Mouse (Mus musculus) heart, embryonic 15.5 days (tissue): Measurements from ENCODE around the gene Snapin. TPM values are rescaled to one million over a fixed set of nuclear protein-coding genes. Genes with fewer than 3 reads are reported as not detected.

Source experiments
- ATAC-seq: fragments of 200-750 bp; cut with Nextera tagmentation; replicated peaks from 2 replicates; pipeline ENCODE4 v1.8.0; 2017; ENCODE audit warnings: low read depth, moderate TSS enrichment; ENCODE audit not compliant: insufficient number of reproducible peaks, insufficient read depth, low FRiP score
- H3K27ac ChIP-seq: fragments of 300-500 bp; sonication (generic); 2 replicates; pipeline ENCODE4 v1.5.1; 2015; ENCODE audit warnings: mild to moderate bottlenecking, inconsistent platforms
- H3K27me3 ChIP-seq: fragments of 300-500 bp; sonication (generic); 2 replicates; pipeline ENCODE4 v1.6.1; 2015; ENCODE audit warnings: inconsistent platforms
- H3K36me3 ChIP-seq: fragments of 300-500 bp; sonication (generic); 2 replicates; pipeline ENCODE4 v1.6.1; 2015; ENCODE audit warnings: mild to moderate bottlenecking, inconsistent platforms
- H3K4me1 ChIP-seq: fragments of 300-500 bp; sonication (generic); replicated peaks from 2 replicates; pipeline ENCODE4 v1.6.1; 2015; ENCODE audit warnings: inconsistent platforms
- H3K4me2 ChIP-seq: fragments of 300-500 bp; sonication (generic); 2 replicates; pipeline ENCODE4 v1.6.1; 2015; ENCODE audit warnings: inconsistent platforms, mild to moderate bottlenecking, moderate library complexity
- H3K4me3 ChIP-seq: fragments of 300-500 bp; sonication (generic); 2 replicates; pipeline ENCODE4 v1.5.1; 2015; ENCODE audit warnings: mild to moderate bottlenecking, inconsistent platforms
- H3K9ac ChIP-seq: fragments of 300-500 bp; sonication (generic); 2 replicates; pipeline ENCODE4 v1.6.1; 2015; ENCODE audit warnings: mild to moderate bottlenecking, inconsistent platforms
- H3K9me3 ChIP-seq: fragments of 300-500 bp; sonication (generic); replicated peaks from 2 replicates; pipeline ENCODE4 v1.6.1; 2016; ENCODE audit warnings: inconsistent platforms
- WGBS: fragments of 180-500 bp; shearing (Covaris S2); methylation state at CpG from one replicate; pipeline ENCODE4 v1.1.7; 2015; ENCODE audit warnings: mixed read lengths; 5-methylcytosine and 5-hydroxymethylcytosine counted together
- polyA plus RNA-seq: library from polyadenylated mRNA; unstranded; fragments of >200 nt; fragmentation: Nextera tagmentation; extraction: Ambion mirVana; gene quantifications from 2 replicates; pipeline ENCODE4 v1.2.1, GENCODE M21; 2015

Snapin gene
- polyA plus RNA-seq, 1 experiment from 2014 or later, result 71.5 TPM

DNA sequence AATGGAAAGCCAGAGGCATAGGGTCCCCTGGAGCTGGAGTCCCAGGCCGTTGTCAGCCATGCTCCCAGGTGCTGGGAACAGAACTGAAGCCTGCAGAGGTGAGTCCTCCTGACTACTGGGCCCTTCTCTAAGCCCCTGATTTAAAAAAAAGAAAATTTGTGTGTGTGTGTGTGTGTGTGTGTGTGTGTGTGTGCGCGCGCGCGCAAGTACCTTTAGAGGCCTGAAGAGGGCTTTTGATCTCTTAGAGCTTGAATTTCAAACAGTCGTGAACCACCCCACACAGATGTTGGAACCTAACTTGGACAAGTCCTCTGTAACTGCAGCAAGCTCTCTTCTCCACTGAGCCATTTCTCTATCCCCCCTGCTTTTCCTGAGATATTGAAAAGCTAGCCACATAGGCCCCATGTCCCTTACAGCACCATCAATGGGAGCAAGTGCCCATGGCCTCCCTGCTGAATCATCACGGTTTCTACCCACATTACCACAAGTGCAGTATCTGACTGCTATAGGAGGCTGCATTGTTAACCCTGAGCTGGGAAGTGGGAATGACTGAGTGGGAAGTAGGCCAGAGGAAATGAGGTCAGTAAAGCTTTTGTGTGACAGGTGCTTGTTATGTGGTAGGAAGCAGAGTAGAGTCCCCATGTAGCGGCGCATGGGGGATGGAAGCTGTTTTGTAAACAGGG is 23.1 kb downstream of the Snapin start:
- no peak overlapping the region for H3K4me3 ChIP-seq
- no peaks in the 10 kb centered on the region for H3K36me3 ChIP-seq
- H3K4me2 ChIP-seq, result no peak overlapping the region
- H3K9me3 ChIP-seq, result no peaks in the 10 kb centered on the region
- H3K4me1 ChIP-seq, result peaks cover 25% of the 10 kb centered on the region
- ATAC-seq, result no peak
- WGBS, result 91% methylated on average over 10 of the region's 10 CpGs
- no peak overlapping the region for H3K27ac ChIP-seq
- H3K9ac ChIP-seq, result no peak overlapping the region
- H3K27me3 ChIP-seq, result peaks cover 23% of the 10 kb centered on the region

DNA sequence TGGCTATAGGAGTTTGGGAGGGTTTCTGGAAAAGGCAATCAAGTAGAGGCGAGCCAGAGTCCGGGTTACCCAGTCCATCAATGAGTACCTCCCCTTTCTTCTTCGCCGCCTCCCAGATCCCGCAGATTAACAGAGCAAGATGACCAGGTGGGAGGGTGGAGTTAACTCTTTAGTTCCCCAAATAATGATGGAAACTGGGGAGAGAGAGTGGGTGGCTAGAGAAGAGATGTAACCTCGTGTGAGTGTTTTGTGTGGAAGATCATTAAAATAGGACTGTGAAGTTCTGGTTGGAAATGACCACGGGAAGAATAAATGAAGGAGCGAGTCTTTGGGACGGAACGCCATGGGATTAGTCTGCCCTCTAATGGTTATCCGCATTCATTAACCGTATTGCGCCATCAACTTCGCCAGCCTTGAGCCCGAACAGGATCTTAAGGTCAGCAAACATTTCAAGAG is 24.5 kb downstream of the Snapin start:
- peak; percentile 27 for ATAC-seq
- H3K27me3 ChIP-seq, result peaks cover 25% of the 10 kb centered on the region
- peaks cover 30% of the 10 kb centered on the region for H3K4me1 ChIP-seq
- peak overlapping the region; percentile 63; the same call in 1 of the 2 replicates for H3K9ac ChIP-seq
- peak overlapping the region; percentile 60 for H3K4me3 ChIP-seq
- H3K27ac ChIP-seq, result peak overlapping the region; percentile 29; the same call in 1 of the 2 replicates
- no peaks in the 10 kb centered on the region for H3K9me3 ChIP-seq
- H3K4me2 ChIP-seq, result peak overlapping the region; percentile 87
- under 1% methylated on average over 15 of the region's 15 CpGs for WGBS
- no peaks in the 10 kb centered on the region for H3K36me3 ChIP-seq

DNA sequence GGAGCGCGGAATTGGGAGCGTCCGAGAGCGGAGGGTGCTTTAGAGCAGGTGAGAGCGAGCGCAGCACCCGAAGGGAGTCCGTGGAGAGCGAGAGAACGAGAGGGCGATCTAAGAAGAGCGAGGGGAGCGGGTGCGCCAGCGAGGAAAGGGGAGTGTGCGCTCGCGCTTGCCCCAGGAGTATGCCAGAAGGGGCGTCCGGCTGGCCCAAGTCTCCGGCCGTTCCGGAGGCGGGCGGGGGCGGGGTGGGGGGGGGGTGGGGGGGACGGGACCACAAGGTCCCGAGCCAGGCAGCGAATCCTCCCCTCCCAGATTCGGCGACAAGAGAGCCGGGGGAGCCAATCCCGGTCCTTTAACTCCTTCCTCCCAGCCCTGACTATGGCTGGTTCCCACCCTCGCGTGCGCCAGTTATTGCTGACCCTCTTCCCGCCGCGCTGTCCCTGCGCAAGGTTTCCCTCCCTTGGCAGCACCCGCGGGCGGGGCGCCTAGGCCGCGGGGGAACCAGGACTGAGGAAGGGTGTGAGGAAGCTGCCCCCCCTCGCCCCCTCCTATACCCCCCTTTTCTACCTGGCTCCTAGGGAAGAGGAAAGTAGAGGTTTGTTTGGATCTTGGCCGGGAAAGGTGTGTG is 25.0 kb downstream of the Snapin start, which contains the start of gene Npr1:
Npr1 (minus strand) TSS at position 181 of the 625 bp plus-strand sequence.
- Histone ChIP-seq H3K4me2 (peak within 1 kb of the TSS; percentile 87), H3K9ac (peak within 1 kb of the TSS; percentile 63), H3K36me3 (no peaks in the 10 kb centered on the region), H3K4me3 (peak within 1 kb of the TSS; percentile 60), H3K4me1 (peaks cover 30% of the 10 kb centered on the region), H3K27me3 (peaks cover 30% of the 10 kb centered on the region), H3K9me3 (no peaks in the 10 kb centered on the region), H3K27ac (peak within 1 kb of the TSS; percentile 50)
- WGBS, result under 1% methylated on average over 26 of the region's 49 CpGs
- peak; percentile 41 for ATAC-seq

DNA sequence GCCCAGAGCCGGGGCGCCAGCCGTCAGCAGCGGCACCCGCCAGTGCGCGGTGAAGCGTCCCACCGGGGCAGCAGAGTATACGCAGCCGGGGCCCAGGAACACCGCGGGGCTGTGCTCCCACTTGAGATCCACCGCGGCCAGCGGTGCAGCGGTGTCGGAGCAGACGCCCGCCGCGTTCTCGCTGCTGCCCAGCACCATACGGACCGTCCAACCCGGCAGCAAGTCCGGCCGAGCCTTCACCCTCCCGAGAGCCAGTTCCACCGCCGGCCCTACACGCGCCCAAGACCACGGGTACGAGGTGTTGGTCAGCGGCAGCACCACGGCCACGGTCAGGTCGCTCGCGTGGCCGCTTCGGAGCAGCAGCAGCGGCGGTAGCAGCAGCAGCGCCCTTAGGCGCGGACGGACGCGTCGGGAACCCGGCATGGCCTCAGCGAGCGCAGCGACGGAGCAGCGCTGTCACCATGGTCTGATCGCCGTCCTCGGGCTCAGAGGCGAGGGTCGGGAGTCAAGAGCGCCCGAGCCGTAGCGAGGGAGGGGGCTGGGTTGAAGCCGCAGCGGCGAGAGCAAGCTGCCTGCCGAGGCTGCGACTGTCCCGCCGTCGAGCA is 25.6 kb downstream of the Snapin start:
- peak overlapping the region; percentile 63 for H3K9ac ChIP-seq
- peaks cover 30% of the 10 kb centered on the region for H3K27me3 ChIP-seq
- H3K4me2 ChIP-seq, result peak overlapping the region; percentile 87
- H3K9me3 ChIP-seq, result no peaks in the 10 kb centered on the region
- H3K36me3 ChIP-seq, result no peaks in the 10 kb centered on the region
- WGBS, result under 1% methylated on average over 75 of the region's 75 CpGs
- peak; percentile 35 for ATAC-seq
- peak overlapping the region; percentile 60 for H3K4me3 ChIP-seq
- H3K4me1 ChIP-seq, result peaks cover 30% of the 10 kb centered on the region
- H3K27ac ChIP-seq, result peak overlapping the region; percentile 50

DNA sequence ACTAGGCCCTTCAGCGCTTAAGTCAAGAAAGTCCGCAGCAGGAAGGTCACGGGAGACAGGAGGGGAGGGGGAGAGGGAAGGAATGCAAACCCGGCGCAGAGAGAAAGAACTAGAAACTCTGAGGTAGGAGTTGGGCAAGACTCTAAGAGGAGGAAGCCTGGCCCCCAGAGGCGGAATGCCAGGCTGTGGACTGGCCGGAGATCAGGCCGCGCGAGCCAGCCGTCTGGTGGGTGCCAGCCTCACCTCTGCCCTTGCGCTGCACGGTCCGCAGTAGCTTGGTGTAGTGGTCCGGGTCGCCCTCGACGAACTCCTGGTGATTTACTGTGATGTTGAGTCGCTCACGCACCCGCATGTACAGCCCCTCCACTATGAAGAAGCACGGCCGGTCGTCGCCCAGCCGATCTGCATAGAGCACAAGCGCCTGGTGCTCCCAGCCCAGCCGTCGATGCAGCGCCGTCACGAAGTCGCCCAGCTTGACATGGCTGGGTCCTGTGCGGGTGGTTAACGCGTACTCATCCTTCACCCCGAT is 26.2 kb downstream of the Snapin start:
- H3K36me3 ChIP-seq, result no peaks in the 10 kb centered on the region
- peak overlapping the region; percentile 50; the same call in 1 of the 2 replicates for H3K27ac ChIP-seq
- peak overlapping the region; percentile 60 for H3K4me3 ChIP-seq
- H3K27me3 ChIP-seq, result peaks cover 30% of the 10 kb centered on the region
- H3K4me1 ChIP-seq, result peaks cover 30% of the 10 kb centered on the region
- ATAC-seq, result 0 out of 2 replicates have a peak, but pooled peaks have one; percentile 8
- no peaks in the 10 kb centered on the region for H3K9me3 ChIP-seq
- peak overlapping the region; percentile 63 for H3K9ac ChIP-seq
- WGBS, result 14% methylated on average over 37 of the region's 37 CpGs
- peak overlapping the region; percentile 87 for H3K4me2 ChIP-seq

DNA sequence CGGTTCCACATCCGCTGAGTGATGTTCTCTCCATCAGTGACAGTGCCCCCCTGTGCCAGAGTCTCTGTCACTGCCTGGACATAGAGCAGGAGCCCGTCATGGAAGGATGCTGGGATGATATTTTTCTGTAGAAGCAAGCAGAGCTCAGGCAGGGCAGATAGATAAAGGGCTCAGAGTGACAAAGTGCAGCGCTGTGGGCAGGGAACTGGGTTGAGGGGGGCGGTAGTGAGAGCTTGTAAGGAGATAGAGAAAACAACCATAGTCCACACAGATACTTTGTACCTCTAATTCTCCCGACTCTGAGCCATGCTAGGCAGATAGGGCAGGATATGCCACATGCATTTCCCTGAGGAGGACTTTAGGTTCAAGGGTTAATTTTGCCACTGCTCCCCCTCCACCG is 28.3 kb downstream of the Snapin start:
- peak overlapping the region; percentile 87 for H3K4me2 ChIP-seq
- no peak overlapping the region for H3K9ac ChIP-seq
- no peak for ATAC-seq
- no peaks in the 10 kb centered on the region for H3K9me3 ChIP-seq
- WGBS, result 21% methylated on average over 7 of the region's 7 CpGs
- H3K36me3 ChIP-seq, result 0 out of 2 replicates have a peak, but pooled peaks cover 3% of the 10 kb centered on the region
- H3K27ac ChIP-seq, result no peak overlapping the region
- peaks cover 27% of the 10 kb centered on the region for H3K27me3 ChIP-seq
- peaks cover 30% of the 10 kb centered on the region for H3K4me1 ChIP-seq
- H3K4me3 ChIP-seq, result peak overlapping the region; percentile 3; the same call in 1 of the 2 replicates

DNA sequence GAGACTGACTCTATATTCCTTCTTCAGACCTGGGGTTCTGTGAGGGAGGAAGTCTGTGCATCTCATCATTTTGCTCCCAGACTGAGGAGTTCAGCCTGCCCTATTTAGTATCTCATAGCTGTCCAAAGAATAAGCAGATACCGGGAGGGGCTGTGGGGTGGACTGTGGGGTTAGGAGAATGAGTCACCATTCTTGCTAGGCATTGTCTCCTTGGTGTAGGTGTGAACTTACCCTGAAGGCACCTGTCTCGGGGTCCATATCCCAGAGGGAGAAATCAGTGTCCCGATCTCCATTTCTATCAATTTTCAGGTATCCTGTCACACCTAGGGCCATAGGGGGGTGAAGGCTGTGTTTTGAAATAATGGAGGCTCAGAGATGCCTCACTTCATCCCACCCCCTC is 28.9 kb downstream of the Snapin start:
- no peak overlapping the region for H3K27ac ChIP-seq
- no peak overlapping the region for H3K4me2 ChIP-seq
- no peaks in the 10 kb centered on the region for H3K9me3 ChIP-seq
- ATAC-seq, result no peak
- 0 out of 2 replicates have a peak, but pooled peaks cover 3% of the 10 kb centered on the region for H3K36me3 ChIP-seq
- peaks cover 30% of the 10 kb centered on the region for H3K4me1 ChIP-seq
- H3K27me3 ChIP-seq, result peaks cover 27% of the 10 kb centered on the region
- H3K4me3 ChIP-seq, result no peak overlapping the region
- WGBS, result 84% methylated on average over 3 of the region's 3 CpGs
- no peak overlapping the region for H3K9ac ChIP-seq

DNA sequence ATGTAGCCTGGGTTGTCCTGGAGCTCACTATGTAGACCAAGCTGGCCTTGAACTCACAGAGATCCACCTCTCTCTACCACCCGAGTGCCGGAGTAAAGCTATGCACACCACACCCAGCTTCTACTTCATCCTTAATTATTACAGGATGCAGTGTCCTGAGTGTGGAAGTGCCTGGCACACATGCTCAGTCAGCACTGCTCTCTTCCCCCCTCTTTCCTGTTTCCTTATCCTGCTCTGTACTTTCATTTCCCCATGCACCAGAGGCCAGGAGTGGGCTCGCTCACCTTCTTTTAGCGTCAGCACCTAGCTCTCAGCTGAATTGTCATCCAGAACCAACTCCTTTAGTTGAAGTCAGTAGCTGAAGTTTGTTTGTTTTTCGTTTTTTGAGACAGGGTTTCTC is 30.5 kb downstream of the Snapin start:
- Histone ChIP-seq H3K36me3 (0 out of 2 replicates have a peak, but pooled peaks cover 3% of the 10 kb centered on the region), H3K4me1 (peaks cover 17% of the 10 kb centered on the region), H3K4me2 (no peak overlapping the region), H3K9ac (no peak overlapping the region), H3K9me3 (no peaks in the 10 kb centered on the region), H3K27ac (no peak overlapping the region), H3K27me3 (peaks cover 23% of the 10 kb centered on the region), H3K4me3 (no peak overlapping the region)
- no peak for ATAC-seq
- 63% methylated on average over 5 of the region's 5 CpGs for WGBS

DNA sequence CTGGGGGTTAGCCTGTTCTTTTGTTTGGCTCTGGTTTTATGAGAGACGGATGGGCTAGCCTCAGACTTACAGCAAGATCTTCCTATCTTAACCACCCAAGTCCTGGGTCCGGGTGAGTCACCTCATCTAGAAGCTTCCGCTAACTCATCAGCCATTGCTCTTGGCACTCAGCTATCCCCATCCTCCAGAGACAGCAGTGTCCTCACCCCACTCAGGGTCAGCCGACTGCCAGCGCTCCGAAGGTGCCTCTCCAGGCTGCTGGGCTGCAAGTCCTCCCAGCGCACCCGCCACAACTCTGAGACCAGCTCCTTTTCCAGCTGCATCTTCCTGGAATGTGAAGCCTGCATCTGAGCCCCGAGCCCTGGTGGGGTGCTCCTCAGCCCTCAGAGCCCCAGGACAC is 31.1 kb downstream of the Snapin start:
- Histone ChIP-seq H3K4me1 (peaks cover 11% of the 10 kb centered on the region), H3K9me3 (no peaks in the 10 kb centered on the region), H3K27ac (no peak overlapping the region), H3K9ac (no peak overlapping the region), H3K4me3 (no peak overlapping the region), H3K36me3 (0 out of 2 replicates have a peak, but pooled peaks cover 3% of the 10 kb centered on the region), H3K27me3 (peaks cover 18% of the 10 kb centered on the region), H3K4me2 (no peak overlapping the region)
- ATAC-seq, result no peak
- 80% methylated on average over 9 of the region's 9 CpGs for WGBS

DNA sequence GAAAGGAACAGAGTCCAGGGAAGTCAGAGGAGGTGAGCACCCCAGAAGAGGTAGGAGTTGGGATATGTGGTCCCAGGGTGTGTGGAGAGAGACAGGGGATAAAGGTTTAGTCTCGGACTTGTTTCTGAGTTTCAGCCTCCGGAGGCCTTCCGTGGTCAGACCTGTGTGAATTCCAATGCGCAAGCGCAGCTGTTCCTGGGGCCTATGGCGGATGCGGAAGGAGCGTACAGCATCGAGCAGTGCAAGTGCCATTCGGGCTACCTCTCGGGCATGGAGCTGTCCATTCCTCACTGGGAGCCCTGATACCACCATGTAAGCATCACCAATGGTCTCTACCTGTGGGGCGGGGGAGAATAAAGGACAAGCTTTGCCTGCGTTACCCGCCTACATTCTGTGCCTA is 35.9 kb downstream of the Snapin start:
- H3K36me3 ChIP-seq, result 0 out of 2 replicates have a peak, but pooled peaks cover 3% of the 10 kb centered on the region
- no peak overlapping the region for H3K4me2 ChIP-seq
- peaks cover 11% of the 10 kb centered on the region for H3K4me1 ChIP-seq
- H3K27ac ChIP-seq, result no peak overlapping the region
- no peaks in the 10 kb centered on the region for H3K9me3 ChIP-seq
- no peak overlapping the region for H3K9ac ChIP-seq
- H3K27me3 ChIP-seq, result no peaks in the 10 kb centered on the region
- WGBS, result 87% methylated on average over 14 of the region's 14 CpGs
- no peak for ATAC-seq
- no peak overlapping the region for H3K4me3 ChIP-seq
